Mouse (Mus musculus): ENCODE data around the gene Bicra. TPM values are rescaled to one million over a fixed set of nuclear protein-coding genes. Genes with fewer than 3 reads are reported as not detected.

Gene Bicra
- total and polyA plus RNA-seq, 2 experiments from 2014 or later, result 5.0 to 5.8 TPM

DNA sequence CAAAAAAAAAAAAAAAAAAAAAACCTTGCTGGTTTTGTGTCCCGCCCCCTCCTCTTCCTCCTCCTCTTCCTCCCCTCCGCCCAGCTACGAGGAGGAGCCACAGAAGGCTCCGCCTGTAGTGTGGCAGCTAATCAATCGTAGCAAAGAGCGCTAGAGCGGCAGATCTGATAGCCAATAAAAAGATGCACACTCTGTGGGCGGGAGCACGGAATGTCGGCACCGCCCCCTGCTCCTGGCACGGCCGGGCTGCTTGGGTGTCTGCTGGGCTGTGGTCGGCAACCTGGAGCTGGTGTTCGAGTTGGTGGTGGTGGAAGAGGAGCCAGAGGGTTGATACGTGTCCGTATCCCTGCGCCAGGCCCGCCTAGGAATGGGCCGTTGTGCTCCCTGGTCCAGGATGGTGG is 443 bp upstream of the Bicra start:
- peak; percentile 83 for ATAC-seq
- Histone ChIP-seq H3K27me3 (ENCODE audit: insufficient read depth, low read length) (no peaks in the 10 kb centered on the region), H3K9ac (peak overlapping the region; percentile 98), H3K4me2 (ENCODE audit: low read depth) (peak overlapping the region; percentile 86), H3K36me3 (ENCODE audit: insufficient read depth) (no peaks in the 10 kb centered on the region), H3K4me1 (ENCODE audit: insufficient read depth) (peaks cover 30% of the 10 kb centered on the region), H3K4me3 (ENCODE audit: low read depth, low read length) (peak overlapping the region; percentile 75), H3K9me3 (ENCODE audit: low read length) (no peaks in the 10 kb centered on the region), H3K27ac (ENCODE audit: low read depth, low read length) (peak overlapping the region; percentile 99)
- 0% methylated on average over 18 of the region's 20 CpGs for WGBS
- TF ChIP-seq CTCF (IDR thresholded peaks at IDR 0.05; ENCODE audit: low read depth), result no peak
- DNase-seq, result peak; percentile 98

GRCm38 (mm10) chr7:16046481-16047337 is 1.0 kb downstream of the Bicra start:
- Histone ChIP-seq H3K27me3 (ENCODE audit: insufficient read depth, low read length) (no peaks in the 10 kb centered on the region), H3K9ac (peak overlapping the region; percentile 98), H3K4me1 (ENCODE audit: insufficient read depth) (peaks cover 23% of the 10 kb centered on the region), H3K9me3 (ENCODE audit: low read length) (no peaks in the 10 kb centered on the region), H3K36me3 (ENCODE audit: insufficient read depth) (no peaks in the 10 kb centered on the region), H3K4me3 (ENCODE audit: low read depth, low read length) (peak overlapping the region; percentile 75), H3K4me2 (ENCODE audit: low read depth) (peak overlapping the region; percentile 86), H3K27ac (ENCODE audit: low read depth, low read length) (peak overlapping the region; percentile 99)
- DNase-seq (peak; percentile 84), ATAC-seq (peak; percentile 38)
- no peak for TF ChIP-seq CTCF (IDR thresholded peaks at IDR 0.05; ENCODE audit: low read depth)
- 6% methylated on average over 46 of the region's 46 CpGs for WGBS

DNA sequence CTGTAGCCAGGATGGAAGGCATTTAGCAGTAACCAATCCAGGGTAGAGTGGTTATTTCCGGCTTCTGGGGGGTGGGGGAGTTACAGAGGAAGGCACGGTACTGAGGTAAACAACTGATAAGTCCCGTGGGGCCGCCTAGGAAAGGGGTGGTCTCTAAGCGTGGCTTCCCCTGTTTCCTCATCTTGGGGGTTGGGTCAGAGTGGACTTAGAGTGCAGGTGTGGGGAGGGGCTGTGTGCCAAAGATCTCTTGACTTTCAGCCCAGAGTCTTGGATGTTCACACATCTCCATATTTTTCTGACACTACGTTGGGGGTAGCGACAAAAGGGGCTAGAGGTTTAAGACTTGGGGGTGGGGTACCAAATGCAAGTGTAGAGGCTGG is 1.6 kb downstream of the Bicra start:
- no peaks in the 10 kb centered on the region for H3K27me3 ChIP-seq (ENCODE audit: insufficient read depth, low read length)
- WGBS, result 1% methylated on average over 7 of the region's 7 CpGs
- ATAC-seq, result peak; percentile 4; the same call in 1 of the 2 replicates
- H3K9ac ChIP-seq, result peak overlapping the region; percentile 98
- H3K4me1 ChIP-seq (ENCODE audit: insufficient read depth), result peaks cover 23% of the 10 kb centered on the region
- peak overlapping the region; percentile 75 for H3K4me3 ChIP-seq (ENCODE audit: low read depth, low read length)
- DNase-seq, result peak; percentile 60
- H3K27ac ChIP-seq (ENCODE audit: low read depth, low read length), result peak overlapping the region; percentile 99
- no peak for TF ChIP-seq CTCF (IDR thresholded peaks at IDR 0.05; ENCODE audit: low read depth)
- peak overlapping the region; percentile 86 for H3K4me2 ChIP-seq (ENCODE audit: low read depth)
- no peaks in the 10 kb centered on the region for H3K36me3 ChIP-seq (ENCODE audit: insufficient read depth)
- H3K9me3 ChIP-seq (ENCODE audit: low read length), result no peaks in the 10 kb centered on the region

DNA sequence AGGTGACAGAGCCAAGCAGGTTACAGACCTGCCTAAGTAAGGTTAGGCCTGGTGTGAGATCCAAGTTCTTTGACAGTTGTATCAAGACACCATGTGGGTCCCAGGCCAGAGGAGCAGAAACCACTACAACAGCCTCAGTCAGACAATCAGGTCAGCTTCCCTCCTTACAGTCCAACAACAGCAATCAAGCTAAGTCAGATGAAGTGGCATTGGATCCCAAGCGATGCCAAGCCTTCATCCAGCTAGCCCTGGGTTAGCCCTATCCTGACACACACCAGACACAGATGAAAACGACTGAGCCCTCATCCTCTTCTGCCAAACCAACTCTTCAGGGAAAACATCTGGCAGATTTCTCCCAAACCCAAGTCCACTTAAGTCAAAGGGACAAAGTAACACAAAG is 2.2 kb downstream of the Bicra start:
- Histone ChIP-seq H3K27ac (ENCODE audit: low read depth, low read length) (0 out of 2 replicates have a peak overlapping the region, but pooled peaks have one; percentile 16), H3K4me3 (ENCODE audit: low read depth, low read length) (peak overlapping the region; percentile 75), H3K9me3 (ENCODE audit: low read length) (no peaks in the 10 kb centered on the region), H3K9ac (no peak overlapping the region), H3K4me2 (ENCODE audit: low read depth) (peak overlapping the region; percentile 86), H3K4me1 (ENCODE audit: insufficient read depth) (peaks cover 23% of the 10 kb centered on the region), H3K27me3 (ENCODE audit: insufficient read depth, low read length) (no peaks in the 10 kb centered on the region), H3K36me3 (ENCODE audit: insufficient read depth) (no peaks in the 10 kb centered on the region)
- DNase-seq (no peak), ATAC-seq (no peak)
- TF ChIP-seq CTCF (IDR thresholded peaks at IDR 0.05; ENCODE audit: low read depth), result no peak
- WGBS, result 65% methylated on average over 2 of the region's 2 CpGs

DNA sequence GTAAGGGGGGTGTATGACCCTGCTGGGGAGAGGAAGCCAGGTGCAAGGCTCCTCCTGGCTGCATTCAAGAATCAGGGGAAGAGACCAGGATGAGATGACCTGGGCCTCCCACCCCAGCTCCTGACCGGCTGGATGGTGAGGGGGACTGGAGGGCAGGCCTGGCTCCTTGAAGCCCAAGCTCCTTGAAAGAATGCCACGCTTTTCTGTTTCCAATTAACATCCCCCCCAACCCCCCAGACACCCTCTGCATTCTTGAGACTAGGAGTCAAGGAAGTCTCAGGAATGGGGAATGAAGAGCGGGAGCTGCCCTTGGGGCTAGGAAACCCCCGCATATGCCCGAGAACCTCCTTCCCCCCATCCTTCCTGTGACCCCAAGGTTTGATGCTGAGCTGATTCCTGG is 3.2 kb downstream of the Bicra start:
- peaks cover 17% of the 10 kb centered on the region for H3K4me1 ChIP-seq (ENCODE audit: insufficient read depth)
- DNase-seq (no peak), ATAC-seq (no peak)
- H3K9ac ChIP-seq, result no peak overlapping the region
- no peak for TF ChIP-seq CTCF (IDR thresholded peaks at IDR 0.05; ENCODE audit: low read depth)
- no peaks in the 10 kb centered on the region for H3K27me3 ChIP-seq (ENCODE audit: insufficient read depth, low read length)
- 40% methylated on average over 5 of the region's 5 CpGs for WGBS
- H3K4me3 ChIP-seq (ENCODE audit: low read depth, low read length), result no peak overlapping the region
- no peaks in the 10 kb centered on the region for H3K9me3 ChIP-seq (ENCODE audit: low read length)
- peak overlapping the region; percentile 8; the same call in 1 of the 2 replicates for H3K4me2 ChIP-seq (ENCODE audit: low read depth)
- H3K36me3 ChIP-seq (ENCODE audit: insufficient read depth), result no peaks in the 10 kb centered on the region
- H3K27ac ChIP-seq (ENCODE audit: low read depth, low read length), result no peak overlapping the region

DNA sequence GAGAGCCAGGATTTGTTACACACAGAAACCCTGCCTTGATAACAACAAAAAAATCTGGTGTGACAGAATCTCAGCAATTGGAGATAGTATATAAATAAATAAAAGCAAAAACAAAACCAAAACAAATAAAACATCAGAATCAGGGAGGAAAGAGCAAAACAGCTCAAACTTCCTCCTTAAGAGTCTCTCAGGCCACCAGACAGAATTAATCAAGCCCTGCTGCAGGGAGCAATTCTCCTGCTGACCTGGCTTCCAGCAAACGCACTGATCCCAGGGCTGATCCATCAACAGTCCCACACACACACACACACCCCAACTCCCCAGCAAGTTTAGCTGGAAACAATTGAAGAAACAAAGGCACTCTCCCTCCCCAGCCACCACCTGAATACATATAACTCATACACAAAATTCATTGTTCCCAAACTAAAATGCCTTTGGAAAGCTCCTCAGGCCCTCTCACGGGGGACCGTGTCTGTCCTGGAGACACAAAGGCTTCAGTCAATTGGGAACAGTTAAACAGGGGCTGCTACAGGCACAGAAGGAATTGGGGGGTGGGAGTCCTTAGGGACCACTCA is 3.8 kb downstream of the Bicra start:
- Histone ChIP-seq H3K4me2 (ENCODE audit: low read depth) (peak overlapping the region; percentile 8; the same call in 1 of the 2 replicates), H3K27ac (ENCODE audit: low read depth, low read length) (no peak overlapping the region), H3K4me3 (ENCODE audit: low read depth, low read length) (no peak overlapping the region), H3K4me1 (ENCODE audit: insufficient read depth) (peaks cover 12% of the 10 kb centered on the region), H3K9ac (no peak overlapping the region), H3K9me3 (ENCODE audit: low read length) (no peaks in the 10 kb centered on the region), H3K27me3 (ENCODE audit: insufficient read depth, low read length) (no peaks in the 10 kb centered on the region), H3K36me3 (ENCODE audit: insufficient read depth) (no peaks in the 10 kb centered on the region)
- DNase-seq (no peak), ATAC-seq (no peak)
- no peak for TF ChIP-seq CTCF (IDR thresholded peaks at IDR 0.05; ENCODE audit: low read depth)
- 17% methylated on average over 3 of the region's 3 CpGs for WGBS
